Mouse (Mus musculus) ZHBTc4 (cell line): Measurements from ENCODE around the gene Sbf1.

Experiments used
- DNase-seq: peaks from one replicate; pipeline ENCODE4 v3.0.0-alpha.2; 2011; ENCODE audit warnings: low read depth, low spot score

Gene Sbf1

DNA sequence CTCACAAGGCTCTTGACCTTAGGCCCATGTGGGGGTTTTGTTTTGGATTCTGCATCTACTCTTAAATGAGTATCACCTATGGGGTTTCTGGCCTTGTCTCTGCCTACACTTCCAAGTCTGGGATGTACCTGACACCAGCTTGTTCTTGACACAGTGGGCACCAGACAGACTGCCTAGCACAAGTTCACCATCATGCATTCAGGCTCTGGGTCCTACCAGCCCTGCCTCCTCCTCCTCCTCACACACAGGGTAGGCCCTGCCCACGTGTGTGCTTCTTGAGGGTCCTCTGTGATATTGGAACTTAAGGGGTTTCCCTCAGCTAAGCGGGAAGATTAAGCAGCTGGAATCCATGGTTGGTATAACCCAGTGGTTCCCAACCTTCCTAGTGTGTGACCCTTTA lies 31.0 kb downstream of the Sbf1 start:
- DNase-seq, result no peak

GRCm38 (mm10) chr15:89282546-89282945 lies 32.6 kb downstream of the Sbf1 start:
- no peak for DNase-seq

DNA sequence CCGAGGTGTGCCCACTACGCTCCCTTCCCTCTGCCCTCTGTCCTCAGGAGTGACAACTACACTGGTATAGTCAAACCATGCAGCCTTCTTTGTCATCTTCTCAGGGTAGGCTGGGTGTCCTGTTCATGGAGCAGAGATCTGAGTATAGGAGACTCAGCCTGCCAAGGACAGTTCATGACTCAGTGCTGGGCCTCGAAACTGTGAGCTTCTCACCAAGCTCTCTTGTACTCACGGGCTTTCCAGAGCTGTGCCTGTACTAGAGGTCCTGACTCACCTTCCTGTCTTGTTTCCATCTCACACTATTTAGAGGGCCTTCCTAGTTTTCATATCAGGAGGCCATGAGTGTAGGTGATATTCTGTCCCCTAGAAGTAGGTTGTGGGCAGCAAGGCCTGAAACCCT lies 37.7 kb downstream of the Sbf1 start:
- DNase-seq, result no peak

DNA sequence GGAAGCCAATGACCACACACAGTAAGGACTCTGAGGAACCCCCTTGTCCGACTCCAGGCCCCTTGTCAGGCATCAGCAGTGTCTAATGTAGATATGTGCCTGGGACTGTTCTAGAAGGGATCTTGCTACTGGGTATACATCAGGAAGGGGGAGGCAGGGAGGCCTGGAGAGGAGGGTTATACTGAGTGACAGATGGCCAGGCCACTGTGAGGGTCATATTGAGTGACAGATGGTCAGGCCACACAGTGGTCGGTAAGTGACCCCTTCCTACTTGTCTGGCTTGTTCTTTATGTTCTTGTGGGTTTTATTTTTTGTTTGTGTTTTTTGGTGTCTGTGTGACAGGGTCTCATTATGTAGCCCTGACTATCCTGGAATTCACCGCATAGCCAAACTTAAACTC lies 39.6 kb downstream of the Sbf1 start:
- no peak for DNase-seq

DNA sequence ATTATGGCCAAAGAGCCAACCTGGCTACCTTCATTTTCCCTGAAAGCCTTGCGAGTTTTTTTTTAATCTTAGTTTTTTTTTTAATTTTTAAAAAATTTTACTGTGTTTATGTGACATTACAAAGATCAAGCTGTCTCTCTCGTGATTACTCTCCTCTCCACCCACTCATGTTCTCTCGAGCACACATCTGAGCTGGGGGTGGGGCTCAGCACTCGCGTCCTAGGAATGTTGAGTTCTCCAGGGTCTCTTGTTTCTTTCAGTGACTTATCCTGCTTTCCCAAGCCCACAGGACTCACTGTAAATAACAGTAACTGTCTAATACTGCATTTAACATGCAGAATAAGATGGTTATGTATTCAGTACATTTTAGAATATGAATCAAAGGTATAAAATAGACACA lies 50.6 kb downstream of the Sbf1 start:
- no peak for DNase-seq

DNA sequence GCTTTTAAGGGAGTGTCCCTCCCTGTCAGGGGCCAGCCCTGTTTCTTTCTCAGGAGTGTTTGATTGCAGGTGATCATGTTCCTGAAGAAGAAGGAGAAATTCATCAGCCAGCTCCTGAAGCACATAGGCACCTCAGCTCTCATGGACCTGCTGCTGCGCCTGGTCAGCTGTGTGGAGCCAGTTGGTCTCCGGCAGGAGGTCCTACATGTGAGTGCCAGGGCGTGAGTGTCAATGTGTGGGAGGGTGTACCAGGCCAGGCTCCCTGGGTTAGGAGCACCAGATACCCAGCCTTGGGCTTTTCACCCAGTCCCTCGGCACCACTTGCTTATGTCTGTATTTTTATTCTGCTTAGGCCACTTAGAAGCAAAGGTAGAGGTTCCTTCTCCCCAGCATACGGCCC lies 56.1 kb downstream of the Sbf1 start:
- DNase-seq, result no peak

DNA sequence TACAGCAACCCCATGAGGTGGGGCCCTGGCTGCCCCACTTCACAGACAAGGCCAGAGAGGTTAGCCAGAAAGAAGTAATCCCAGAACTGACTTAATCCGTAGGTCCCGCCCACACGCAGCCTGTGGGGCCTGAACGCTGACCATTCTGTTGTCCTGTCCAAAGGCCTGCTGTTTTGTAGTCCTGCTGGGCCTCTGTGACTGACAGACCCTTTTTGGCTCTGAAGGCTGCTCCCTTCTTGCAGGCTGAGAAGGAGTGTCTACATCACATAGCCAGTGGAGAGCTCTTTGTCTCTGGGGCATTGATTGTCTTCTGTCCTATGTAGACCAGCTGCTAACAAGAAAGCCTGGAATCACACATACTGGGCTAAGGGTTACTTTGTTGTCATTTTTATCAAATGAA lies 59.8 kb downstream of the Sbf1 start:
- no peak for DNase-seq

- no peak for DNase-seq
Observed at GRCm38 (mm10) chr15:89249063-89249462, 66.0 kb downstream of the Sbf1 start.

- DNase-seq, result peak; percentile 7
Observed at GRCm38 (mm10) chr15:89241025-89241424, 74.1 kb downstream of the Sbf1 start.

- no peak for DNase-seq
Observed at GRCm38 (mm10) chr15:89239751-89240392, 75.2 kb downstream of the Sbf1 start.
